Mouse (Mus musculus) limb, embryonic 12.5 days (tissue): ENCODE data around the gene Mcee. TPM values are rescaled to one million over a fixed set of nuclear protein-coding genes. Genes with fewer than 3 reads are reported as not detected.

Source experiments
- ATAC-seq: fragments of 200-750 bp; cut with Nextera tagmentation; 2 replicates; pipeline ENCODE4 v1.8.0; 2017; ENCODE audit warnings: low read depth, moderate TSS enrichment; ENCODE audit not compliant: insufficient number of reproducible peaks, insufficient read depth, low FRiP score, low TSS enrichment
- H3K27ac ChIP-seq: fragments of 300-500 bp; sonication (generic); 2 replicates; pipeline ENCODE4 v1.5.1; 2016; ENCODE audit warnings: mild to moderate bottlenecking, moderate library complexity
- H3K27me3 ChIP-seq: fragments of 300-500 bp; sonication (generic); 2 replicates; pipeline ENCODE4 v1.6.1; 2016; ENCODE audit warnings: mild to moderate bottlenecking, moderate library complexity
- H3K36me3 ChIP-seq: fragments of 300-500 bp; sonication (generic); 2 replicates; pipeline ENCODE4 v1.6.1; 2016; ENCODE audit warnings: mild to moderate bottlenecking, moderate library complexity
- H3K4me1 ChIP-seq: fragments of 300-500 bp; sonication (generic); replicated peaks from 2 replicates; pipeline ENCODE4 v1.6.1; 2016
- H3K4me2 ChIP-seq: fragments of 300-500 bp; sonication (generic); 2 replicates; pipeline ENCODE4 v1.6.1; 2016; ENCODE audit warnings: mild to moderate bottlenecking, moderate library complexity
- H3K4me3 ChIP-seq: fragments of 300-500 bp; sonication (generic); replicated peaks from 2 replicates; pipeline ENCODE4 v1.5.1; 2016; ENCODE audit warnings: mild to moderate bottlenecking
- H3K9ac ChIP-seq: fragments of 300-500 bp; sonication (generic); replicated peaks from 2 replicates; pipeline ENCODE4 v1.6.1; 2016; ENCODE audit warnings: mild to moderate bottlenecking, moderate library complexity
- H3K9me3 ChIP-seq: fragments of 300-500 bp; sonication (generic); 2 replicates; pipeline ENCODE4 v1.6.1; 2016; ENCODE audit warnings: mild to moderate bottlenecking, moderate library complexity
- WGBS: fragments of 180-500 bp; shearing (Covaris S2); methylation state at CpG from one replicate; pipeline ENCODE4 v1.1.7; 2016; 5-methylcytosine and 5-hydroxymethylcytosine counted together
- polyA plus RNA-seq: library from polyadenylated mRNA; unstranded; fragments of >200 nt; fragmentation: Nextera tagmentation; extraction: Ambion mirVana; gene quantifications from 2 replicates; pipeline ENCODE4 v1.2.1, GENCODE M21; 2016

Gene Mcee
- 47.0 and 53.2 TPM in 2 replicates for polyA plus RNA-seq

DNA sequence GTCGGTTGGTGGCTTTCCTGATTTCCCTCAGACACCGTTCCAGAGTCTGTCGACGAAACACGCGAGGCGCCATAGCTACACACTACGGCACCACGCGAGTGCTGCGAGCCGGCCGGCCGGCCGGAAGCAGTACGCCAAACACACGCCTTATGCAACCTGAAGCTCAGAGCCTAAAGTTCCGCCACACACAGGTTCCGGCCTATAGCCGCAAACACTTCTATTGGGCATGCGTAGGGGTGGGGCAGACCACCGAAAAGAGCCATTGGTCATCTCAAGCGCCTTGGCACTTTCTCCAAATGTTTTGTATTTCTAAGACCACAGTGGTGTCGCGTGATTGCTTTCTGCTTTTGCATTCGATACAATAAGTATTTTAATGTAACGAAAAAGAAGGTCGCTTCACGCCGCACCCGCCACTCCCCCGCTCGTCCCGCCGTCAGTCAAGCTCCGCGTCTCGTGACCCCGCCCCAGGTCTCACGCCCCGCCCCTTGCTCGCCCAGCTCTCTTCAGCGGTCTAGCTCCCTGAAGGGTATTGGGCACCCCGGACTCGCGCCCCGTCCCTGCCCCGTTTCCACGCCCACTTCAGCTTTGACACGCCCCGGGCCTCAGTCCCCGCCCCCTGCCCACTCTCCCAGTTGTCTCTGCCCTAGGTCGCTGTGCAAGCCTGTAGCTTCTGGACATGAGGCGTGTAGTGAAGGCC lies at the start of gene Mcee, which contains the start of gene Mphosph10:
TSS of gene Mcee (plus strand) at position 486 of the 697 bp plus-strand sequence.
TSS of gene Mphosph10 (minus strand) at position 147 of the 697 bp plus-strand sequence.
- no peaks in the 10 kb centered on the region for H3K27me3 ChIP-seq
- WGBS = under 1% methylated on average over 54 of the region's 54 CpGs
- H3K4me1 ChIP-seq = peaks cover 11% of the 10 kb centered on the region
- H3K4me3 ChIP-seq = peak within 1 kb of the TSS; percentile 72
- H3K27ac ChIP-seq = peak within 1 kb of the TSS; percentile 82
- ATAC-seq = peak; percentile 99
- H3K4me2 ChIP-seq = peak within 1 kb of the TSS; percentile 93
- peaks cover 25% of the 10 kb centered on the region for H3K36me3 ChIP-seq
- H3K9ac ChIP-seq = peak within 1 kb of the TSS; percentile 81
- H3K9me3 ChIP-seq = no peaks in the 10 kb centered on the region

- H3K36me3 ChIP-seq = peaks cover 66% of the 10 kb centered on the region
- H3K27ac ChIP-seq = no peak overlapping the region
- no peaks in the 10 kb centered on the region for H3K27me3 ChIP-seq
- H3K9ac ChIP-seq = no peak overlapping the region
- H3K9me3 ChIP-seq = no peaks in the 10 kb centered on the region
- no peaks in the 10 kb centered on the region for H3K4me1 ChIP-seq
- no peak overlapping the region for H3K4me2 ChIP-seq
- 88% methylated on average over 1 of the region's 1 CpGs for WGBS
- ATAC-seq = no peak
- no peak overlapping the region for H3K4me3 ChIP-seq
These were observed 44.6 kb upstream of the Mcee start for GRCm38 (mm10) chr7:64347813-64348212.

- 91% methylated on average over 15 of the region's 15 CpGs for WGBS
- Histone ChIP-seq H3K4me3 (no peak overlapping the region), H3K4me2 (no peak overlapping the region), H3K36me3 (peaks cover 79% of the 10 kb centered on the region), H3K9me3 (no peaks in the 10 kb centered on the region), H3K27me3 (no peaks in the 10 kb centered on the region), H3K9ac (no peak overlapping the region), H3K27ac (no peak overlapping the region), H3K4me1 (no peaks in the 10 kb centered on the region)
- no peak for ATAC-seq
These were observed 43.1 kb upstream of the Mcee start for GRCm38 (mm10) chr7:64349147-64349861.

DNA sequence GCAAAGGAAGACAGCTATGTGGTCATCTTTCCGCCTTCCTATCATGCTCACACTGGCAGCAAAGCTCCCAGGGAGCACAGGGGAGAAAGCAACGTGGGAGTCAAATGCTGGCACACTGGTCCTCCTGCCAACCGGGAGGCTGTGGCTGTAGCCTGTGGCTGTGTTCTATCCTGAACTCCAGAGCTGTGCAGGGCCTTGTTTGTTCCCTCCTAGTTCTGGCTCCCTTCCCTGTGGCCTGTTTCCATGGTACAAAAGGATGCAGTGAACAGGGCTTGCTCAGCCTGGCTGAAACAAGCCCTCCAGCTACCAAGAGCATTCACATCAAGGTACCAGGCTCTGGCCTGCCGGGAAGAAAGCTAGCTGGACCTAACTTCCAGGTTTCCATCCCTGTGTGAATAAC lies 41.3 kb upstream of the Mcee start:
- Histone ChIP-seq H3K27ac (no peak overlapping the region), H3K4me2 (no peak overlapping the region), H3K9ac (no peak overlapping the region), H3K9me3 (no peaks in the 10 kb centered on the region), H3K36me3 (peaks cover 82% of the 10 kb centered on the region), H3K4me1 (no peaks in the 10 kb centered on the region), H3K4me3 (no peak overlapping the region), H3K27me3 (no peaks in the 10 kb centered on the region)
- 86% methylated on average over 4 of the region's 4 CpGs for WGBS
- ATAC-seq = no peak

DNA sequence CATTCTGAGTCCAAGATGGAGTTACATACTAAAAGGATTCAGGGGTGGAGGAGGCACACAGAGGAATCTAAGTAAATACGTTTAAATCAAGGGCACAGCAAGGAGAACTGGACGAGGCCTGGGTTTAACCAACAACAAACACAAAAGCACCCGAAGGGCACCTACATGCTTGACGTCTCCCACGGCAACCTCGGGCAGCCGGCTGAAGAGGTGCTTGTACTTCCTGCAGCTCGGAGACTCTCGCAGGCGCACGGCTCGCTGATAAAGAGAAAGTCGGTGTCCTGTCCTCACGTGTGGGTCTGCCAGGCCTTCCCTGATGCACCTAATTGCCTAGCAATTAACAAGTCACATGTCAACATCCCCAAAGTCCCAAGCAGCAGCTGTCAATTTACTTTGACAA lies 38.2 kb upstream of the Mcee start:
- 86% methylated on average over 14 of the region's 14 CpGs for whole genome bisulfite sequencing
- H3K36me3 ChIP-seq = peaks cover 88% of the 10 kb centered on the region
- H3K27ac ChIP-seq = no peak overlapping the region

DNA sequence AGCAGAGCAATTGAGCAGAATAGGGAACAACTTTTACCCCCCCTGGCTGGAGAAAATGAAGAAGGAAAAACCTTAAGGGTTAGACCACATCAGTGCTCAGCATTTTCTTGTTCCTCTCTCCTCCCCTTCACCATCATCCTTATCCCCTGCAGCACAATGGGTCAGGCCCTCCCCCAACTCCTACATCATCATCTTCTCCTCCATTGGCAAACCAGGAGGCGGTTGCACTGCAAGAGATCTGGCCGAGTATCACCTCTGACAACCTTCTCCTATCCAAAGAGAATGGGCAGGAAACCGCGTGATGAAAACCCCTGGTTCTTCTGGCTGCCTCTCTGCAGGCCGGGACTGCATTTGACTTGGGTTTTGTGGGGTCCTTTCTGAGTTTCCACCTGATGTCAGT lies 35.7 kb upstream of the Mcee start:
- Histone ChIP-seq H3K4me2 (no peak overlapping the region), H3K9ac (no peak overlapping the region), H3K36me3 (peaks cover 92% of the 10 kb centered on the region), H3K27me3 (no peaks in the 10 kb centered on the region), H3K4me3 (no peak overlapping the region), H3K9me3 (no peaks in the 10 kb centered on the region), H3K27ac (no peak overlapping the region), H3K4me1 (no peaks in the 10 kb centered on the region)
- ATAC-seq = no peak
- WGBS = 93% methylated on average over 5 of the region's 5 CpGs

More for the DNA sequence above, 38.2 kb upstream of the Mcee start:
- H3K27me3 ChIP-seq = no peaks in the 10 kb centered on the region
- H3K9ac ChIP-seq = no peak overlapping the region
- no peak for ATAC-seq
- no peak overlapping the region for H3K4me2 ChIP-seq
- no peaks in the 10 kb centered on the region for H3K4me1 ChIP-seq
- H3K9me3 ChIP-seq = no peaks in the 10 kb centered on the region
- no peak overlapping the region for H3K4me3 ChIP-seq

GRCm38 (mm10) chr7:64357405-64357804 lies 35.0 kb upstream of the Mcee start:
- Histone ChIP-seq H3K4me2 (no peak overlapping the region), H3K9ac (no peak overlapping the region), H3K27ac (no peak overlapping the region), H3K36me3 (peaks cover 92% of the 10 kb centered on the region), H3K27me3 (no peaks in the 10 kb centered on the region), H3K4me1 (no peaks in the 10 kb centered on the region), H3K4me3 (no peak overlapping the region), H3K9me3 (no peaks in the 10 kb centered on the region)
- 93% methylated on average over 9 of the region's 9 CpGs for WGBS
- no peak for ATAC-seq

- no peak overlapping the region for H3K27ac ChIP-seq
- WGBS = 80% methylated on average over 6 of the region's 6 CpGs
- H3K4me3 ChIP-seq = no peak overlapping the region
- no peak for ATAC-seq
- no peaks in the 10 kb centered on the region for H3K9me3 ChIP-seq
- H3K36me3 ChIP-seq = peaks cover 92% of the 10 kb centered on the region
- H3K9ac ChIP-seq = no peak overlapping the region
- H3K4me1 ChIP-seq = no peaks in the 10 kb centered on the region
- no peaks in the 10 kb centered on the region for H3K27me3 ChIP-seq
- H3K4me2 ChIP-seq = no peak overlapping the region
These were observed 33.7 kb upstream of the Mcee start for GRCm38 (mm10) chr7:64358666-64359065.

- no peaks in the 10 kb centered on the region for H3K4me1 ChIP-seq
- H3K9me3 ChIP-seq = no peaks in the 10 kb centered on the region
- H3K4me3 ChIP-seq = no peak overlapping the region
- no peaks in the 10 kb centered on the region for H3K27me3 ChIP-seq
- no peak overlapping the region for H3K9ac ChIP-seq
- no peak overlapping the region for H3K4me2 ChIP-seq
- H3K36me3 ChIP-seq = peaks cover 92% of the 10 kb centered on the region
- 88% methylated on average over 20 of the region's 20 CpGs for WGBS
- peak overlapping the region; percentile 73; the same call in 1 of the 2 replicates for H3K27ac ChIP-seq
- ATAC-seq = no peak
These were observed 32.3 kb upstream of the Mcee start for GRCm38 (mm10) chr7:64359943-64360585.

GRCm38 (mm10) chr7:64360586-64360945 lies 31.8 kb upstream of the Mcee start:
- peaks cover 91% of the 10 kb centered on the region for H3K36me3 ChIP-seq
- H3K4me3 ChIP-seq = no peak overlapping the region
- H3K27ac ChIP-seq = peak overlapping the region; percentile 73; the same call in 1 of the 2 replicates
- no peaks in the 10 kb centered on the region for H3K4me1 ChIP-seq
- no peaks in the 10 kb centered on the region for H3K27me3 ChIP-seq
- no peak; the same call in 1 of the 2 replicates for ATAC-seq
- 79% methylated on average over 3 of the region's 3 CpGs for WGBS
- no peaks in the 10 kb centered on the region for H3K9me3 ChIP-seq
- H3K9ac ChIP-seq = no peak overlapping the region
- no peak overlapping the region for H3K4me2 ChIP-seq

- WGBS = 89% methylated on average over 5 of the region's 5 CpGs
These were observed 26.5 kb upstream of the Mcee start for GRCm38 (mm10) chr7:64365863-64366262.

More at GRCm38 (mm10) chr7:64365863-64366262, 26.5 kb upstream of the Mcee start:
- no peaks in the 10 kb centered on the region for H3K9me3 ChIP-seq
- H3K36me3 ChIP-seq = peaks cover 90% of the 10 kb centered on the region
- no peak overlapping the region for H3K9ac ChIP-seq
- H3K4me1 ChIP-seq = no peaks in the 10 kb centered on the region
- no peaks in the 10 kb centered on the region for H3K27me3 ChIP-seq
- H3K4me2 ChIP-seq = no peak overlapping the region
- no peak overlapping the region for H3K4me3 ChIP-seq
- no peak for ATAC-seq
- H3K27ac ChIP-seq = no peak overlapping the region
